Mouse (Mus musculus) heart, embryonic 14.5 days (tissue): Measurements from ENCODE around the gene Iqcc. TPM values are rescaled to one million over a fixed set of nuclear protein-coding genes. Genes with fewer than 3 reads are reported as not detected.

ENCODE experiments used
- ATAC-seq: fragments of 200-750 bp; cut with Nextera tagmentation; 2 replicates; pipeline ENCODE4 v1.8.0; 2017; ENCODE audit warnings: low read depth, moderate TSS enrichment; ENCODE audit not compliant: insufficient number of reproducible peaks, insufficient read depth, low FRiP score
- H3K27ac ChIP-seq, 2 experiments: fragments of 200-500 bp in 1 of 2; fragments of 300-500 bp in 1 of 2; sonication (generic) in 1 of 2; replicated peaks in 1 of 2; 2 replicates each; pipeline ENCODE4 v1.5.1; 2012 to 2014; ENCODE audit warnings: low read depth in 2 of 2, low read length in 2 of 2, control low read depth in 1 of 2, mild to moderate bottlenecking in 1 of 2, mixed read lengths in 1 of 2; ENCODE audit not compliant: control insufficient read depth in 1 of 2, insufficient read depth in 1 of 2
- H3K27me3 ChIP-seq: fragments of 300-500 bp; sonication (generic); 2 replicates; pipeline ENCODE4 v1.6.1; 2014; ENCODE audit warnings: mild to moderate bottlenecking, low read length, control low read depth; ENCODE audit not compliant: control insufficient read depth, insufficient read depth
- H3K36me3 ChIP-seq: fragments of 300-500 bp; sonication (generic); 2 replicates; pipeline ENCODE4 v1.6.1; 2014; ENCODE audit warnings: mild to moderate bottlenecking, control low read depth, low read length, mixed read lengths; ENCODE audit not compliant: control insufficient read depth, insufficient read depth
- H3K4me1 ChIP-seq, 2 experiments: fragments of 200-500 bp in 1 of 2; fragments of 300-500 bp in 1 of 2; sonication (generic) in 1 of 2; 2 replicates each; pipeline ENCODE4 v1.6.1; 2012 to 2014; ENCODE audit warnings: low read length in 2 of 2, control low read depth in 1 of 2, mixed read lengths in 1 of 2; ENCODE audit not compliant: control insufficient read depth in 2 of 2, insufficient read depth in 2 of 2
- H3K4me2 ChIP-seq: fragments of 300-500 bp; sonication (generic); 2 replicates; pipeline ENCODE4 v1.6.1; 2014; ENCODE audit warnings: mild to moderate bottlenecking, low read length
- H3K4me3 ChIP-seq, 2 experiments: fragments of 200-500 bp in 1 of 2; fragments of 300-500 bp in 1 of 2; sonication (generic) in 1 of 2; 2 replicates each; pipeline ENCODE4 v1.5.1; 2012 to 2014; ENCODE audit warnings: low read length in 2 of 2, mild to moderate bottlenecking in 2 of 2, control low read depth in 1 of 2, low read depth in 1 of 2, moderate library complexity in 1 of 2; ENCODE audit not compliant: control insufficient read depth in 1 of 2, insufficient read depth in 1 of 2
- H3K9ac ChIP-seq: fragments of 300-500 bp; sonication (generic); 2 replicates; pipeline ENCODE4 v1.6.1; 2014; ENCODE audit warnings: mild to moderate bottlenecking, low read length
- H3K9me3 ChIP-seq: fragments of 300-500 bp; sonication (generic); 2 replicates; pipeline ENCODE4 v1.6.1; 2016; ENCODE audit warnings: low read length, control low read depth; ENCODE audit not compliant: control insufficient read depth
- WGBS: fragments of 180-500 bp; shearing (Covaris S2); extraction: QIAGEN DNeasy Blood & Tissue Kit; methylation state at CpG from one replicate; pipeline ENCODE4 v1.1.7; 2014; 5-methylcytosine and 5-hydroxymethylcytosine counted together
- polyA plus RNA-seq: library from polyadenylated mRNA; unstranded; fragments of >200 nt; fragmentation: Nextera tagmentation; extraction: Ambion mirVana; gene quantifications from 2 replicates; pipeline ENCODE4 v1.2.1, GENCODE M21; 2014

Iqcc gene
- polyA plus RNA-seq, 1 experiment from 2014 or later = 25.1 TPM

- H3K9ac ChIP-seq = peak overlapping the region; percentile 9; the same call in 1 of the 2 replicates
- peak overlapping the region; percentile 31 for H3K4me2 ChIP-seq
- H3K4me1 ChIP-seq = peaks cover 2 to 21% of the 10 kb centered on the region in 2 experiments; a peak in 3 of 4 replicates
- H3K27ac ChIP-seq = no peak overlapping the region
- ATAC-seq = no peak
- H3K9me3 ChIP-seq = no peaks in the 10 kb centered on the region
- no peaks in the 10 kb centered on the region for H3K36me3 ChIP-seq
- H3K4me3 ChIP-seq = no peak overlapping the region
- no peaks in the 10 kb centered on the region for H3K27me3 ChIP-seq
- WGBS = 32% methylated on average over 21 of the region's 21 CpGs
Measured at GRCm38 (mm10) chr4:129576863-129577491, 41.9 kb downstream of the Iqcc start.

DNA sequence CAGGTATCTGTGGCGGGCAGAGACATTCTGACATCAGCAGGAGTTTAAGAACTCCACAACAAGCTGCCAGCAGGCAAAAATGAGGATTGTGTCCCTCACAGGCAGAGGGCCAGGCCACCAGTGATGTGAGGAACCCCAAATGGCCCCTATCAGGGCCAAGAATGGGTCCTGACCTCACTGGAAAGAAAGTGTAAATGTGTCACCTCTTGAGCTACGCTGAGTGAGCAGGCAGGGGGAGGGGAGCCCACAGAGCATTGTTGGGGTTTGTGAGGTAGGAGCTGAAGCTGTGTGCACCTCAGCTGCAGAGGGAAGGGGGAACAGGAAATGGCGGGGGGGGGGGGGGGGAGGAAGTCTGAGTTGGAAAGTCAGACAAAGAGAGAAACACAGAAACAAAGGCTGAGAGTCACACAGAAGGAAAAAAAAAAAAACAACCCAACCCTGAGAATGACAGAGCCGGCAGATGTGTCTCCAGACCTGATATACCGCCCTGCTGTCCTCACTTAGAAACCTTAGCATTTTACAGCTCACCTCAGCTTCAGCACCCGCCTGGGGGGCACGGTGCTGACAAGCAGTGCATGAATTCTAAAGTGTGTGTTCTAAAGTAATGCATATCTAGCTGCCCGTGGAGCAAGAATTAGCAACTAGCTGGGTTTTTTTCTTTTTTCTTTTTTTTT lies 43.6 kb downstream of the Iqcc start:
- Histone ChIP-seq H3K27ac (peak overlapping the region; percentile 41 to 61; a peak in 3 of 4 replicates), H3K4me1 (peaks cover 1 to 20% of the 10 kb centered on the region in 2 experiments; a peak in 3 of 4 replicates), H3K9me3 (no peaks in the 10 kb centered on the region), H3K4me2 (0 out of 2 replicates have a peak overlapping the region, but pooled peaks have one; percentile 25), H3K27me3 (no peaks in the 10 kb centered on the region), H3K4me3 (no peak overlapping the region), H3K9ac (no peak overlapping the region), H3K36me3 (no peaks in the 10 kb centered on the region)
- ATAC-seq = no peak
- WGBS = 32% methylated on average over 7 of the region's 8 CpGs

- WGBS = 82% methylated on average over 8 of the region's 8 CpGs
- H3K4me2 ChIP-seq = no peak within 1 kb of the TSS
- no peak for ATAC-seq
- no peaks in the 10 kb centered on the region for H3K36me3 ChIP-seq
- no peaks in the 10 kb centered on the region for H3K27me3 ChIP-seq
- H3K4me1 ChIP-seq = peaks cover 0 to 19% of the 10 kb centered on the region in 2 experiments; a peak in 3 of 4 replicates
- no peak within 1 kb of the TSS for H3K9ac ChIP-seq
- peak within 1 kb of the TSS in 1 of 2 experiments; percentile 27; a peak in 1 of 4 replicates for H3K27ac ChIP-seq
- no peaks in the 10 kb centered on the region for H3K9me3 ChIP-seq
- no peak within 1 kb of the TSS for H3K4me3 ChIP-seq
Measured at GRCm38 (mm10) chr4:129573430-129573829, 45.5 kb downstream of the Iqcc start, which contains the start of gene Lck. TSS of gene Lck (minus strand) at chr4:129573641.

DNA sequence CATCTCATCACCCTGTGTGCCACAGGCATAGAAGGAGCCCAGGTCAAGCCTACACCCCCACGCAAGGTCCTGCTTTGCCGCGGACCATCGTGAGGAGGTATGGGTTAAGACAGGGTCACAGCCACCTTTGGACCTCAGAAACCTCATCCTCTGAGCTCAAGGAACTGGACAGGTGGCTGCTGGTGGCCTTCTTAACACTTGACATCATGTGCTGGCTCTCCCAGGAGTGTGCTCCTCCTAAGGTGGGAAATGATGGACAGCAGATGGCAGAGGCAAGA lies 45.9 kb downstream of the Iqcc start:
- H3K9me3 ChIP-seq = no peaks in the 10 kb centered on the region
- H3K27me3 ChIP-seq = no peaks in the 10 kb centered on the region
- H3K27ac ChIP-seq = peak overlapping the region in 1 of 2 experiments; percentile 27; a peak in 1 of 4 replicates
- no peaks in the 10 kb centered on the region for H3K36me3 ChIP-seq
- ATAC-seq = no peak
- H3K9ac ChIP-seq = no peak overlapping the region
- peaks cover 0 to 16% of the 10 kb centered on the region in 2 experiments; a peak in 3 of 4 replicates for H3K4me1 ChIP-seq
- no peak overlapping the region for H3K4me2 ChIP-seq
- H3K4me3 ChIP-seq = no peak overlapping the region
- WGBS = 94% methylated on average over 4 of the region's 4 CpGs

DNA sequence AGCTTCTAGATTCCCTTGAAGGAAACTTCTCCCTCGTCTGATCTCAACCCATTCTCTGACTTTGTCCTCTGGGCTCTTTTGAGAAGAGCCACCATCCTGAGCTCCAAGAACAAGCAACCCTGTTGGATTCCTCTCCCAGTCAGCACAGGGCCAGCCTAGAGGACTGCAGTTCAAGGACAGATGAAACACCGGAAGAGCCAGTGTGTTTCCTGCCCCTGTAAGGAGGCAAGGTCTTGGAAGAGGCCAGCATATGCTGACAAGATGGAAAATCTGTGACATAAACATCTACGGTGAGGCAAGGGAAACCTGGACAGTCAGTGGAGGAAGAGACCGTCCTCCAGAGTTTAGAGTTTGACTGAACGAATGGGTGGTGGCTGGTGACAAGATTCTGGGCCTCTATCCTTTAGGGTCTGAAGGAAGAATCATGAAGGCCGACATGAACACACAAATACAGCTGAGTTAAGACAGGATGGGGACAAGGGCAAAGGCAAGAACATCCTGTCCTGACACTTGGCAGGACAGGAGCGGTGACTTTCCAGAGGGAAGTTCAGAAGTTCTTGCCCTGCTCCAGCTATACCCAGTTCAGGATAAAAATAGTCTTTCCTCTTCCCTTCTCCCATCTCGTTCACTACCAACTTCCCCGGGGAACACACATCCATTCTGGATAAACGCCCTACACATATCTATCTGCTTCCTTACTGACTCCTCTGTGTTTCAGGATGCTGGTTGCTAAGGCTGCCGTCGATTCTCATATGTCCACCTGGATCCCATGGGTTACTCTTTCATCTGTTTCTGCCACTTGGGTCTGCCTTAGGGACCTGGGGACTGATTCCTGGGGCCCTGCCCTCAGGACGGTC lies 46.4 kb downstream of the Iqcc start:
- Histone ChIP-seq H3K27ac (peak overlapping the region in 1 of 2 experiments; percentile 27; a peak in 1 of 4 replicates), H3K4me3 (no peak overlapping the region), H3K27me3 (no peaks in the 10 kb centered on the region), H3K36me3 (no peaks in the 10 kb centered on the region), H3K9me3 (no peaks in the 10 kb centered on the region), H3K4me2 (no peak overlapping the region), H3K4me1 (peaks cover 0 to 14% of the 10 kb centered on the region in 2 experiments; a peak in 3 of 4 replicates), H3K9ac (no peak overlapping the region)
- ATAC-seq = no peak
- 56% methylated on average over 13 of the region's 13 CpGs for WGBS

DNA sequence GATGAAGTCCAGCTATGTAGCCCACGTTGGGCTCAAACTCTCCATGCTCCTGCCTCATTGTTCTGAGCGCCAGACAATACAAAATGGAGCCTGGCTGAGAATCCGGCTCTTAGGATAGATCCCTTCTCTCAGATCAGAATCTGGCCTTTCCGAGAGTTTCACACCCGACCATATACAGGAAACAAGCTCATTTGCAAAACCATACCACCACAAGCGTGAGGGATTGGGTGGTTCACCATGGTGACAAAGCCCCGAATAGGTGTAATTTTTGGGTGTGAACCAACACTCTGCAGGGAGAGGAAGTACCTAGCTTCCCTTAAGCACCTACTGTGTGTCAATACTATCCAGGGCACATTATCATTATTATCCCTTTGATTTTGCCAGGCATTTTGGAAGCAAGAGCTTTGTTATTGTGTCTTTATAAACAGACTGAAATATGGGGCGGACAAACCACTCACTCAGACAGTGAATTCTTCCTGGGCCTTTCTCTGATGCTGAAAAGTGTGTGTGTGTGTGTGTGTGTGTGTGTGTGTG lies 47.3 kb downstream of the Iqcc start:
- no peaks in the 10 kb centered on the region for H3K9me3 ChIP-seq
- no peak overlapping the region for H3K4me2 ChIP-seq
- no peak overlapping the region for H3K4me3 ChIP-seq
- ATAC-seq = no peak
- peaks cover 0 to 12% of the 10 kb centered on the region in 2 experiments; a peak in 3 of 4 replicates for H3K4me1 ChIP-seq
- H3K27ac ChIP-seq = no peak overlapping the region
- H3K36me3 ChIP-seq = no peaks in the 10 kb centered on the region
- no peaks in the 10 kb centered on the region for H3K27me3 ChIP-seq
- 74% methylated on average over 8 of the region's 8 CpGs for WGBS
- H3K9ac ChIP-seq = no peak overlapping the region

GRCm38 (mm10) chr4:129570028-129570427 lies 48.9 kb downstream of the Iqcc start:
- ATAC-seq = no peak
- H3K27ac ChIP-seq = no peak overlapping the region
- no peaks in the 10 kb centered on the region for H3K9me3 ChIP-seq
- H3K4me3 ChIP-seq = no peak overlapping the region
- no peak overlapping the region for H3K4me2 ChIP-seq
- H3K4me1 ChIP-seq = peaks cover 0 to 7% of the 10 kb centered on the region in 2 experiments; a peak in 3 of 4 replicates
- no peaks in the 10 kb centered on the region for H3K36me3 ChIP-seq
- no peaks in the 10 kb centered on the region for H3K27me3 ChIP-seq
- WGBS = 85% methylated on average over 6 of the region's 6 CpGs
- no peak overlapping the region for H3K9ac ChIP-seq
